Mouse (Mus musculus) heart, adult 8-10 months (tissue): ENCODE data around the gene Nfib. TPM values are rescaled to one million over a fixed set of nuclear protein-coding genes. Genes with fewer than 3 reads are reported as not detected.
A peak's percentile ranks its signal among the peaks of the same experiment; 100 is the strongest.
"Not testable (repeated sequence)": the region's sequence is repeated elsewhere in the genome, so short reads cannot be mapped to it uniquely, and the experiment has no call there.

Experiments used
- DNase-seq: peaks from one replicate; pipeline ENCODE4 v3.0.0; 2022; ENCODE audit warnings: low spot score
- total RNA-seq, 4 experiments: library from RNA; stranded (reverse); gene quantifications; 2 replicates each; pipeline ENCODE4 v1.2.4; 2022

Gene Nfib
- total RNA-seq, 4 experiments from 2014 or later: 115 to 138 (median 131) TPM

- DNase-seq: no peak
These were observed 402.6 kb downstream of the Nfib start for GRCm38 (mm10) chr4:82302901-82303300.

- DNase-seq: no peak
These were observed 406.9 kb downstream of the Nfib start for GRCm38 (mm10) chr4:82298606-82299005.

GRCm38 (mm10) chr4:82297562-82297961, 408.0 kb downstream of the Nfib start:
- no peak for DNase-seq

GRCm38 (mm10) chr4:82294066-82294465, 411.5 kb downstream of the Nfib start:
- no peak for DNase-seq

- DNase-seq: no peak
These were observed 414.2 kb downstream of the Nfib start for GRCm38 (mm10) chr4:82291174-82291847.

GRCm38 (mm10) chr4:82290623-82291022, 414.9 kb downstream of the Nfib start:
- DNase-seq: no peak

- no peak for DNase-seq
These were observed 416.0 kb downstream of the Nfib start for GRCm38 (mm10) chr4:82289596-82289995.

GRCm38 (mm10) chr4:82288138-82288537, 417.4 kb downstream of the Nfib start:
- DNase-seq: no peak

GRCm38 (mm10) chr4:82287454-82287853, 418.1 kb downstream of the Nfib start:
- no peak for DNase-seq

- DNase-seq: no peak
These were observed 418.6 kb downstream of the Nfib start for GRCm38 (mm10) chr4:82286931-82287330.

GRCm38 (mm10) chr4:82283536-82283935, 422.0 kb downstream of the Nfib start:
- no peak for DNase-seq

- DNase-seq: peak; percentile 38
These were observed 429.6 kb downstream of the Nfib start for GRCm38 (mm10) chr4:82275996-82276395.

GRCm38 (mm10) chr4:82273049-82273754, 432.3 kb downstream of the Nfib start:
- no peak for DNase-seq

GRCm38 (mm10) chr4:82272099-82272498, 433.5 kb downstream of the Nfib start:
- no peak for DNase-seq

GRCm38 (mm10) chr4:82271547-82271946, 434.0 kb downstream of the Nfib start:
- no peak for DNase-seq

- no peak for DNase-seq
These were observed 437.4 kb downstream of the Nfib start for GRCm38 (mm10) chr4:82267832-82268778.

- no peak for DNase-seq
These were observed 439.4 kb downstream of the Nfib start for GRCm38 (mm10) chr4:82266066-82266619.

- DNase-seq: not testable (repeated sequence)
These were observed 447.0 kb downstream of the Nfib start for GRCm38 (mm10) chr4:82258545-82258944.

- no peak for DNase-seq
These were observed 453.5 kb downstream of the Nfib start for GRCm38 (mm10) chr4:82252054-82252453.

GRCm38 (mm10) chr4:82250355-82250659, 455.2 kb downstream of the Nfib start:
- DNase-seq: no peak

GRCm38 (mm10) chr4:82249518-82250354, 455.8 kb downstream of the Nfib start:
- DNase-seq: no peak
